Mouse (Mus musculus): Measurements from ENCODE around the gene Zbtb7b. TPM values are rescaled to one million over a fixed set of nuclear protein-coding genes. Genes with fewer than 3 reads are reported as not detected.
A peak's percentile ranks its signal among the peaks of the same experiment; 100 is the strongest.

The Zbtb7b gene
- total RNA-seq, 2 experiments from 2014 or later = 10.9 to 18.6 TPM

- intact Hi-C loops (cut with DNase I) = no loop called here
- no peak for DNase-seq (ENCODE audit: low spot score in 2 of 2)
Observed at GRCm38 (mm10) chr3:89419571-89419970, 25.0 kb upstream of the Zbtb7b start.

DNA sequence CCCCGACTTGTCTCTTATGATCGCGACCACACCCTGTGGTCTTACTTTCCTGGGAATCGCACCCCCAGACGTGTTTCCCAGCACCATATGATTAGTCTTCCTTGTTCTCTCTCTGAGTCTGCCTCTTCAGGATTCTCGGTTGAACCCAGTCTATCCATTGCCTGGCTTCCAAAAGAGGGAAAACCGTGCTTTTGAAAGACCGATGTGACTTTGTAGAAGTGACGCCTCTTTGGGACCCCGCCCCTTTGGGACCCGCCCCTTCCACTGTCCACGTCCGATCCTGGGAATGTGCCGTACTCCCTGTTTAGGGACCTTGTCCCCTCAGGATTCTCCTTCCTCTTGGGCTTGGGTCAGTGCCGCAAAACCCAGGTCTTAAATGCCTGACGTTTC lies 24.3 kb upstream of the Zbtb7b start:
- intact Hi-C loops (cut with DNase I) = no loop called here
- DNase-seq (ENCODE audit: low spot score in 2 of 2) = no peak

DNA sequence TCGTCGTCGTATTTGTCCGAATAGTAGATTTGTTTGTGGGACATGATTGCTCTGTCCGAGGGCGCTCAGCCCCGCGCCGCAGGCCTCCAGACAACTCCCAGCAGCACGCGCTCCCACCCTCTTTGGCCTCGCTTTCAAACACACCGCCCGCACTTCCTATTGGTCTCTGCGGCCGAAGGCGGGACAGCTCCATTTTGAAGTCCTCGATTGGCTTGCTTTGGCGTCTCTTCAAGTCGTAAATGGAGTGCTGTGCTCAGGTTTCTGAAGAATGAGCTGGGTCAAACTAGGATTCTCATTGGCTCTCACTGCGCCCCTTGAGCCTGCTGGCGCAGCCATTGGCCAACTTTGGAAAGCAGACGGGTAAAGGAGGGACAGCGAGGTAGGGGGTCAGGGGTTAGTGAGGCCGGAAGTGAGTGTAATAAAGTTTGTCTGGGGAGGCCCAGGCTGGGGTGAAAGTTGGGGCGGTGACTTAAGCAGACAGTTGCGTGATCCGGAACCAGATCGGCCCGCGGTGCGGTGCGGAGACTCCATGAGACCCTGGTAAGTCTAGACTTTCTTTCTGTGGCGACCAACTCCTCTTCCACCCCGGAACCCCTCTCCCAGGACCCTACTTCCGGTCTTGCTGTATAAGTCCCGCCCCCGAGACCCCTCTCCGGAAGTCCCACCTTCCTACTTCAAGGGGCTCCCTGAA lies 23.7 kb upstream of the Zbtb7b start, which contains the start of the genes Cks1b and Shc1:
Gene Cks1b, minus strand, starts transcription at position 214 of the 691 bp plus-strand sequence.
Gene Shc1, plus strand, starts transcription at position 274 of the 691 bp plus-strand sequence.
- peak; percentile 90 to 93 for DNase-seq (ENCODE audit: low spot score in 2 of 2)
- intact Hi-C loops (cut with DNase I) = no loop called here

- intact Hi-C loops (cut with DNase I) = no loop called here
- DNase-seq (ENCODE audit: low spot score in 2 of 2) = no peak
Observed at GRCm38 (mm10) chr3:89417840-89418169, 23.2 kb upstream of the Zbtb7b start.

GRCm38 (mm10) chr3:89417131-89417530 lies 22.6 kb upstream of the Zbtb7b start:
- intact Hi-C loops (cut with DNase I) = no loop called here
- DNase-seq (ENCODE audit: low spot score in 2 of 2) = no peak

DNA sequence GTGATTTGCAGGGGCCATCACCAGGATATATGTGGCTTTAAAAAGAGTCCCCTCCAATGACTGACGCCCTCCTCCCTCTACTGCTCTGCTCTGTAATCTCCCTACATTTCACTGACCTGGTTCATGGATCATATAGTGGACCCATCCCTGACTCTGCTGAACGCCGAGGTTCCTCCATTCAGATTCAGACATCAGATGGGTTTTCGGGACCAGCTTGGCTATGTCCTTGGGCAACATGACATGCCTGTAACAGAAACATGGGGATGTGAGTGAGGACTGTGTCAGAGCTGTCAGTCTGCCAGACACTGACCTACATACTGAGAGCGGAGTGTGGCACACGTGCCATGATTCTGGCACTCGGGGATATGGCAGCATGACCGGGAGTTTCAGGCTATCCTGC lies 21.6 kb upstream of the Zbtb7b start:
- DNase-seq (ENCODE audit: low spot score in 2 of 2) = no peak
- intact Hi-C loops (cut with DNase I) = no loop called here

DNA sequence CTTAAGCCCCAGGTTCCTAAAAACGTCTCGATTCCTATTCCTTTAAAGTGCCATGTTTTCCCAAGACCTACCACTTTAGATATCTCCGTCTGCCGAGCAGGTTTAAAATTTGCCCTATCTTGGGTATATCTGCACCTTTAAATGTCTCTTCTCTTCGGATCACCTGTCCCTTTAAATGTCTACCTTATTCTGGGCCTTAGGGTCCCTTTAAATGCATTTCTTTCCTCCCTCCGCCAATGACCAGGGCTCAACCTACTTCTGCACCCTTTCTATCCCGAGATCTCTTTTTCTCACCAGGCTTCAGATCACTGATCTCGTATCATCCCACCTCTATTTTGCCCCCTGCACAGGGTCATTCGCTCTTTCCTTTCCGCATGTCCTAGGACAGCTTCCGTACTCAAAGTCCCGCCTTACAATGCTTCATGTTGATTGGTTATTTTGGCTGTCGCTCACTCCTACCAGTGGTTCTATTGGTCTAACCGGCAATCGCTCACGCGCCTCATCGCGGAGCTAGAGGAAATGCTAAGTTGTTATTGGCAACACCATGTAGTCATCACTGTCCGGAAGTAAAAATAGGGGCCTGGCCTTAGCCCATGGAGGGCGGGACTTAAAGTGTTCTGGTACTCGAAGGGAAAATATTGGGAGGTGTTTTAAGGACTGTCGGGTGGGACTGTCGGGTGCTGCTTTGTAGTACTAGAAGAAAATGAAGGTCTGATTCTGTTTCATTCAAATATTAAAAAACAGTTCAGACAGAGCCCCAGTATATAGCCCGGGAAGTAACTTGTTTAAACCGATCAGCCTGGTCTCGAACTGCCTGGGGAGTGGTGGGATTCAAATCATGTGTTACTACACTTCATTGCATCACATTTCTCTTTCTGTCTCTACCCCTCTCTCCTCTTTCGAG lies 17.2 kb upstream of the Zbtb7b start, which contains the start of gene Flad1:
Gene Flad1, minus strand, starts transcription at position 381 of the 904 bp plus-strand sequence.
- intact Hi-C loops (cut with DNase I) = no loop called here
- peak; percentile 99 to 100 for DNase-seq (ENCODE audit: low spot score in 2 of 2)

GRCm38 (mm10) chr3:89410864-89411263 lies 16.3 kb upstream of the Zbtb7b start:
- DNase-seq (ENCODE audit: low spot score in 2 of 2) = no peak
- intact Hi-C loops (cut with DNase I) = no loop called here

GRCm38 (mm10) chr3:89409701-89410100 lies 15.1 kb upstream of the Zbtb7b start:
- DNase-seq (ENCODE audit: low spot score in 2 of 2) = no peak
- intact Hi-C loops (cut with DNase I) = no loop called here

DNA sequence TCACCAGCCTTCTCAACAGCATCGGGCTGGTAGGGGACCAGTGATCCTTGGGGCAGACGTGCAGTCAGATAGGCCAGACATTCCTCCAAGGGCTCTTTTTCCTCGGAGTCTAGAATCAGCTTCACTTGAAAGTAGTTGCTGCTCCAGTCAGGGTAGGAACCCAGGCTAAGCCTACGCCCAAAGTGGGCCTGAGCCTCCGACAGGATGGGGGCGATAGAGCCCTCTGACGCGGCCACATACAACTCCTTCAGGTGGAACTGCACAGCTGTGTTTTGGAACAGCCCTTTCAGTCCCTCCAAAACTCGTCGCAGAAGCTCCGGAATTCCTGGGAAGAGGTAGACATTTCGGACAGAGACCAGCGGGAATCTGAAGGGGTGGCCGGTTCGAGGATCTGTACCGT lies 13.9 kb upstream of the Zbtb7b start:
- intact Hi-C loops (cut with DNase I) = no loop called here

GRCm38 (mm10) chr3:89406887-89407286 lies 12.3 kb upstream of the Zbtb7b start:
- intact Hi-C loops (cut with DNase I) = no loop called here
- DNase-seq (ENCODE audit: low spot score in 2 of 2) = no peak

More for the DNA sequence above, 13.9 kb upstream of the Zbtb7b start:
- no peak for DNase-seq (ENCODE audit: low spot score in 2 of 2)

DNA sequence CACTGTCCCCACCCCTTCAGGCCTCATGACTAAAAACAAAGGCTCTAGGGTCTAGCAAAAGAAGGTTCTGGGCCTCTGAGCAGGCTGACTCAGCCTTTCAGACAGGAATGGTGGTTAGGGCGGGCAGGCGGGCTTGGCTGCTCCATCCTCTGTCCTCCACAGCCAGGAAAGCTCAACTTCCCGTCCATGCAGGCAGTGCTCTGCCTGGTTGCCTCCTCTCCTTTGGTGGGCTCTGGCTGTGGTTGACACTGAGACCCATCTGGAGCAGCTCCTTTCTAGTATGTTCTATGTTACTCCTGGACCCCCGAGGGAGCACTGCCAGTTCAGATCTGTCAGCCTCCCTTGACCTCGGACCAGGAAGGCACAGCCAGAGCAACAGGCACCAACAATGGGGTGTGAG lies 8.1 kb upstream of the Zbtb7b start, which contains the start of gene Lenep:
Gene Lenep, minus strand, starts transcription at position 101 of the 400 bp plus-strand sequence.
- intact Hi-C loops (cut with DNase I) = no loop called here
- DNase-seq (ENCODE audit: low spot score in 2 of 2) = no peak

GRCm38 (mm10) chr3:89401329-89401728 lies 6.8 kb upstream of the Zbtb7b start:
- DNase-seq (ENCODE audit: low spot score in 2 of 2) = no peak
- intact Hi-C loops (cut with DNase I) = no loop called here

GRCm38 (mm10) chr3:89396654-89397005 lies 2.1 kb upstream of the Zbtb7b start:
- intact Hi-C loops (cut with DNase I) = no loop called here
- no peak for DNase-seq (ENCODE audit: low spot score in 2 of 2)

DNA sequence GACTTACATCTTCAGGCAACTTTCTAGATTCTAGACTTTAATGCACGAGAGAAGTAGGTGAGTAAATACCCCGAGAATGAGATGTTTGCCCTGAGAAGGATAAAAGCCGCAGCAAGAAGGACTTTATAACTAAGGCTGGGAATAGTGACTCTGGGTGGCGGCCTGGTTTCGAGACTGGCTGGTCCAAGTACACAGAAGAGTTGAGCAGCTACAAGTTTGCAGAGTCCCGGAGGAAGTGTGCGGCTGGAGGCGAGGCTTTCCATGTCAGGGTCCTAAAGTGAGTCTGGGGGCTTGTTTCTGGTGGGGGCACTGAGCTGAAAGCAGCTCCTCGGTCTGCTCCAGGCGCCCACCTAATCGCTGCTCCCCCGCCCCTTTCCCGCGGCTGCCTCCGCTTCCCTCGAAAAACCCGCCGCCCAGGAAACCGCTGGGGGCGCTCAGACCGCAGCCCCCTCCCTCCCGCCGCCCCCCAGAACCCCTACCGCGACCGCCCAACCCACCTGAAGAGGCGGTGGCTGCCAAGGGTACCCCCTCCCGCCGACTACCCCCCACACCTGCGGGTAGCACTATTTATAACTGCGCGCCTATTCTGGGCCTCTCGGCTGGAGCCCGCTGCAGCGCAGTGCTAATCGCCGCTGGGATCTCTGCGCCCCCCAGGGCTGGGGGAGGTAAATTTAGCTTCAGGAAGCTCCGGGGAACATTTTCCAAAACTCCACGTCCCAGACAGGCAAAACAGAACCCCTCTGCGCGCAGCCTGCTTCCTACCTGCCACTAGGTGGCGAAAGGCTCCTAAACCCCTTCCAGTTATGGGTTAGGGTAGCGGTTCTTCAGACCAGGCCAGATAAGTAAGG lies 1.5 kb upstream of the Zbtb7b start:
- intact Hi-C loops (cut with DNase I) = no loop called here
- no peak for DNase-seq (ENCODE audit: low spot score in 2 of 2)

DNA sequence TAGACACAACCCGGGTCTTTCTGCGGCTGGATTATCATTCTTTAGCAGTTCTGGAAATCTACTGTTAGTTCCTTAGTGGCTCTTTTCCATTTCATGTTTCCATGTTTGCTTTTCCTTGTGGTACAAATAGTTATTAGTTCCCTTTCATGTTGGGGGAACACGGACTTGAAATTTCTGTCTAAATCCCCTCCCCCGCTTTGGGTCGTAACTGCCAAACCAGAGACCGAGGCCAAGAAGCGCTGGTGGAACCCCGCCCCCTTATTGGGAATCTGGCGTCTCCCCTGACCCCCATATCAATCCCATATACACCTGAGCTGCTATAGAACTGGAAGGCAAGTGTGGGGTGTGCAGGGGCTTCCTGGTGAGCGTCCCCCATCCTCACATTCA lies 836 bp upstream of the Zbtb7b start:
- DNase-seq (ENCODE audit: low spot score in 2 of 2) = no peak
- intact Hi-C loops (cut with DNase I) = no loop called here

DNA sequence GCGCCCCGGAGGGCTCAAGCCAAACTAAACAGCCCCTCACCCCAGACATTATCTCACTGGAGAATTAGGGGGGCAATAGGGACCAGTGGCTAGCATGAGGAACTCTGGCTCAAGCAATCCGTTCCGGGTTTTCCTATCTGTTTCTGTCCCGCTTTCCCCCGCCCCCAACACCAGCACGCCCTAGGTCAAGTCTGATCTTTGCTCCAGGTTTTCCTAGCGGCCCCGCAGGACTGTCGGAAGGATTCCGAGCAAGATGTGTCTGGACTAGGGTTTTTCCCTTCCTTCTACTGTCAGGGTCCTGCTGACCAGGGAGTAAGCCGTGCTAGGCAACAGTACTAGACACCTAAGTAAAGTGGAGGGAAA lies 299 bp upstream of the Zbtb7b start:
- DNase-seq (ENCODE audit: low spot score in 2 of 2) = peak in 1 of 2 experiments; percentile 54
- intact Hi-C loops (cut with DNase I) = no loop called here

DNA sequence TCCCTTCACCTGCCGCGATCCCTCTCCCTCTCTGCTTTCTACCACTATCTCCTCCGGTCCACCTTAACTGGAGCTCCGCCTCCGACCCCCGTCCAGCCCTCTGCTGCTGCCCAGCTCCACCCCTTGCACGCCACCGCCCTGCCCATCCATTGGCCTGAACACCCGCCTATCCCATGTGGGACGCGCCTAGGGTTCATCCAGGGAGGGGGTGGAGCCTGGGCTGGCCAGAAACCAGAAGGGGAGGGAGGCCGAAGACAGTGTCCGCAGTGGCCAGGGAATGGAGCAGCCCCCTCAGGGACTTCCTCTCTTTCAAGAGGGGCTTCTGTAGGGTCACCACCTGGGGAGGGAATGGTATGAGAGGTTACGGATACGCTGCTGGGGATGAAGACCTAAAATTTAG lies 971 bp downstream of the Zbtb7b start:
- DNase-seq (ENCODE audit: low spot score in 2 of 2) = peak; percentile 94 to 97
- intact Hi-C loops (cut with DNase I) = no loop called here

GRCm38 (mm10) chr3:89392871-89393311 lies 1.7 kb downstream of the Zbtb7b start:
- intact Hi-C loops (cut with DNase I) = no loop called here
- DNase-seq (ENCODE audit: low spot score in 2 of 2) = no peak
